Mouse (Mus musculus) stomach, postnatal 0 days (tissue): ENCODE measurements around the gene Crhr1. TPM values are rescaled to one million over a fixed set of nuclear protein-coding genes. Genes with fewer than 3 reads are reported as not detected.

Experiments used
- ATAC-seq: fragments of 200-750 bp; cut with Nextera tagmentation; 2 replicates; pipeline ENCODE4 v1.8.0; 2017; ENCODE audit not compliant: low FRiP score, low TSS enrichment
- DNase-seq: peaks from one replicate; pipeline ENCODE4 v3.0.0-alpha.2; 2016; ENCODE audit warnings: low spot score
- H3K27ac ChIP-seq: fragments of 300-500 bp; sonication (generic); replicated peaks from 2 replicates; pipeline ENCODE4 v1.5.1; 2014; ENCODE audit warnings: mild to moderate bottlenecking, control low read depth
- H3K27me3 ChIP-seq: fragments of 300-500 bp; sonication (generic); 2 replicates; pipeline ENCODE4 v1.6.1; 2014; ENCODE audit warnings: low read length; ENCODE audit not compliant: control insufficient read depth, insufficient read depth
- H3K36me3 ChIP-seq: fragments of 300-500 bp; sonication (generic); 2 replicates; pipeline ENCODE4 v1.6.1; 2014; ENCODE audit warnings: low read length, mixed read lengths; ENCODE audit not compliant: control insufficient read depth, insufficient read depth
- H3K4me1 ChIP-seq: fragments of 300-500 bp; sonication (generic); replicated peaks from 2 replicates; pipeline ENCODE4 v1.6.1; 2014; ENCODE audit warnings: antibody characterized with exemption; ENCODE audit not compliant: control insufficient read depth, insufficient read depth
- H3K4me2 ChIP-seq: fragments of 300-500 bp; sonication (generic); replicated peaks from 2 replicates; pipeline ENCODE4 v1.6.1; 2014; ENCODE audit warnings: low read depth, mild to moderate bottlenecking, control low read depth, moderate library complexity
- H3K4me3 ChIP-seq: fragments of 300-500 bp; sonication (generic); 2 replicates; pipeline ENCODE4 v1.5.1; 2014; ENCODE audit warnings: low read depth, low read length, control low read depth
- H3K9ac ChIP-seq: fragments of 300-500 bp; sonication (generic); 2 replicates; pipeline ENCODE4 v1.6.1; 2014; ENCODE audit warnings: mild to moderate bottlenecking, low read length, control low read depth, mixed read lengths
- H3K9me3 ChIP-seq: fragments of 300-500 bp; sonication (generic); 2 replicates; pipeline ENCODE4 v1.6.1; 2016; ENCODE audit warnings: low read length; ENCODE audit not compliant: control insufficient read depth
- CTCF ChIP-seq: IDR thresholded peaks from 2 replicates; pipeline ENCODE4 v1.5.1; 2016; ENCODE audit warnings: antibody characterized with exemption, low read depth, mild to moderate bottlenecking, moderate library complexity
- EP300 ChIP-seq: optimal IDR thresholded peaks from 2 replicates; pipeline ENCODE3; 2016; ENCODE audit warnings: antibody characterized with exemption
- WGBS: fragments of 180-500 bp; shearing (Covaris S2); extraction: QIAGEN DNeasy Blood & Tissue Kit; methylation state at CpG from one replicate; pipeline ENCODE4 v1.1.7; 2014; 5-methylcytosine and 5-hydroxymethylcytosine counted together
- polyA plus RNA-seq: library from polyadenylated mRNA; unstranded; fragments of >200 nt; fragmentation: Nextera tagmentation; extraction: Ambion mirVana; gene quantifications from 2 replicates; pipeline ENCODE4 v1.2.1, GENCODE M21; 2015

Crhr1 gene
- polyA plus RNA-seq, 1 experiment from 2014 or later: 0.07 TPM

DNA sequence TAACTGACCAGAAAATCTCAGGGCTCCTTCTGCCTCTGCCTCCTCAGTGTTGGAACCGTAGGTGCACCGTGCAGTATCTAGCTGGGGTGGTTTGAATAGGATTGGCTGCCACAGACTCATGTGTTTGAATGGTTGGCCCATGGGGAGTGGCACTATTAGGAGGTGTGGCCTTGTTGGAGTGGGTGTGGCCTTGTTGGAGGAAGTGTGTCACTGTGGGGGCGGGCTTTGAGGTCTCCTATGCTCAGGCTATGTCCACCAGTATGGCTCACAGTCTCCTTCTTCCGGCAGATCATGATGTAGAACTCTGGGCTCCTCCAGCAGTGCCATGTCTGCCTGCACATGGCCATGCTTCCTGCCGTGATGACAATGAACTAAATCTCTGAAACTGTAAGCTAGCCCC is 89.1 kb downstream of the Crhr1 start:
- H3K36me3 ChIP-seq: no peaks in the 10 kb centered on the region
- no peaks in the 10 kb centered on the region for H3K27me3 ChIP-seq
- WGBS: 81% methylated on average over 5 of the region's 5 CpGs
- H3K4me1 ChIP-seq: no peaks in the 10 kb centered on the region
- TF ChIP-seq CTCF: no peak
- TF ChIP-seq EP300: no peak
- H3K9ac ChIP-seq: no peak overlapping the region
- ATAC-seq (no peak), DNase-seq (no peak)
- H3K4me2 ChIP-seq: no peak overlapping the region
- H3K27ac ChIP-seq: no peak overlapping the region
- H3K4me3 ChIP-seq: no peak overlapping the region
- no peaks in the 10 kb centered on the region for H3K9me3 ChIP-seq

- no peak for TF ChIP-seq CTCF
- no peak for TF ChIP-seq EP300
- H3K4me3 ChIP-seq: no peak overlapping the region
- no peak overlapping the region for H3K27ac ChIP-seq
- no peaks in the 10 kb centered on the region for H3K36me3 ChIP-seq
- H3K4me1 ChIP-seq: no peaks in the 10 kb centered on the region
- H3K9ac ChIP-seq: no peak overlapping the region
- WGBS: 81% methylated on average over 9 of the region's 9 CpGs
- no peaks in the 10 kb centered on the region for H3K27me3 ChIP-seq
- DNase-seq: no peak
- no peak for ATAC-seq
- H3K4me2 ChIP-seq: no peak overlapping the region
- H3K9me3 ChIP-seq: no peaks in the 10 kb centered on the region
Observed at GRCm38 (mm10) chr11:104223301-104223700, 90.6 kb downstream of the Crhr1 start.

Other genes with a start within 250 kb of the Crhr1 start
- gene Nsf, start 178.8 kb upstream of the Crhr1 start, polyA plus RNA-seq: 28.2 and 30.6 TPM in 2 replicates
- gene Arf2, start 166.1 kb upstream of the Crhr1 start, polyA plus RNA-seq: 41.7 and 43.3 TPM in 2 replicates
- gene Sppl2c, start 53.5 kb downstream of the Crhr1 start, polyA plus RNA-seq: not detected in 2 replicates
- gene Mapt, start 98.5 kb downstream of the Crhr1 start, polyA plus RNA-seq: 6.8 and 8.2 TPM in 2 replicates